Mouse (Mus musculus): ENCODE measurements at regions not wholly inside any gene's neighbourhood (a gene's known extent, or its start where the extent isn't known, plus 50 kb on each side); places are given as distances from the start of the nearest gene placed in this dataset.

- DNase-seq (ENCODE audit: low spot score), result peak; percentile 66
Observed at GRCm38 (mm10) chr2:124775737-124776136, 292.2 kb upstream of the Slc24a5 start.

- no peak for DNase-seq (ENCODE audit: low spot score)
Observed at GRCm38 (mm10) chr2:124792633-124793036, 275.3 kb upstream of the Slc24a5 start.

- DNase-seq (ENCODE audit: low spot score), result no peak
Observed at GRCm38 (mm10) chr2:124811709-124812108, 256.2 kb upstream of the Slc24a5 start.

GRCm38 (mm10) chr2:124816814-124817213 is 251.1 kb upstream of the Slc24a5 start:
- DNase-seq (ENCODE audit: low spot score), result no peak

GRCm38 (mm10) chr2:124819846-124820245 is 248.1 kb upstream of the Slc24a5 start:
- DNase-seq (ENCODE audit: low spot score), result no peak

GRCm38 (mm10) chr2:124820821-124821220 is 247.1 kb upstream of the Slc24a5 start:
- DNase-seq (ENCODE audit: low spot score), result no peak

- peak; percentile 11 for DNase-seq (ENCODE audit: low spot score)
Observed at GRCm38 (mm10) chr2:124821366-124821765, 246.6 kb upstream of the Slc24a5 start.

- no peak for DNase-seq (ENCODE audit: low spot score)
Observed at GRCm38 (mm10) chr2:124848812-124849211, 219.1 kb upstream of the Slc24a5 start.

GRCm38 (mm10) chr2:124858504-124858903 is 209.4 kb upstream of the Slc24a5 start:
- peak; percentile 50 for DNase-seq (ENCODE audit: low spot score)

- no peak for DNase-seq (ENCODE audit: low spot score)
Observed at GRCm38 (mm10) chr2:124888209-124888608, 179.7 kb upstream of the Slc24a5 start.

GRCm38 (mm10) chr2:124895002-124895401 is 172.9 kb upstream of the Slc24a5 start:
- peak; percentile 21 for DNase-seq (ENCODE audit: low spot score)

- DNase-seq (ENCODE audit: low spot score), result no peak
Observed at GRCm38 (mm10) chr2:124903556-124903955, 164.4 kb upstream of the Slc24a5 start.

GRCm38 (mm10) chr2:124905076-124905475 is 162.8 kb upstream of the Slc24a5 start:
- peak; percentile 67 for DNase-seq (ENCODE audit: low spot score)

- DNase-seq (ENCODE audit: low spot score), result no peak
Observed at GRCm38 (mm10) chr2:124918986-124919761, 148.8 kb upstream of the Slc24a5 start.

GRCm38 (mm10) chr2:124919762-124920255 is 148.1 kb upstream of the Slc24a5 start:
- DNase-seq (ENCODE audit: low spot score), result no peak

- peak; percentile 71 for DNase-seq (ENCODE audit: low spot score)
Observed at GRCm38 (mm10) chr2:124920265-124920664, 147.7 kb upstream of the Slc24a5 start.

- DNase-seq (ENCODE audit: low spot score), result peak; percentile 73
Observed at GRCm38 (mm10) chr2:124927882-124928758, 139.8 kb upstream of the Slc24a5 start.

- no peak for DNase-seq (ENCODE audit: low spot score)
Observed at GRCm38 (mm10) chr2:124928759-124929113, 139.2 kb upstream of the Slc24a5 start.

- no peak for DNase-seq (ENCODE audit: low spot score)
Observed at GRCm38 (mm10) chr2:124930719-124931118, 137.2 kb upstream of the Slc24a5 start.

- DNase-seq (ENCODE audit: low spot score), result no peak
Observed at GRCm38 (mm10) chr2:124932566-124932965, 135.4 kb upstream of the Slc24a5 start.

- no peak for DNase-seq (ENCODE audit: low spot score)
Observed at GRCm38 (mm10) chr2:124933876-124934275, 134.0 kb upstream of the Slc24a5 start.

GRCm38 (mm10) chr2:124948263-124948781 is 119.6 kb upstream of the Slc24a5 start:
- DNase-seq (ENCODE audit: low spot score), result no peak

- no peak for DNase-seq (ENCODE audit: low spot score)
Observed at GRCm38 (mm10) chr2:124948812-124949211, 119.1 kb upstream of the Slc24a5 start.

Data from adipocyte (in vitro differentiated cells).